Mouse (Mus musculus): ENCODE data around the gene Rps6kl1. TPM values are rescaled to one million over a fixed set of nuclear protein-coding genes. Genes with fewer than 3 reads are reported as not detected.

Rps6kl1 gene
- 2.0 and 2.2 TPM in 2 replicates for polyA plus RNA-seq (2016; fragmentation: Nextera tagmentation; extraction: Ambion mirVana)

- Histone ChIP-seq H3K27me3 (replicated peaks; ENCODE audit: low read depth, poor library complexity, severe bottlenecking) (peaks cover 57% of the 10 kb centered on the region), H3K4me1 (peaks cover 23% of the 10 kb centered on the region), H3K27ac (replicated peaks) (no peak within 1 kb of the TSS), H3K4me3 (peak within 1 kb of the TSS; percentile 45), H3K9me3 (no peaks in the 10 kb centered on the region), H3K36me3 (replicated peaks) (no peaks in the 10 kb centered on the region)
- peak; percentile 71 for DNase-seq (ENCODE audit: low spot score)
- WGBS = 16% methylated on average over 28 of the region's 28 CpGs
These were observed at the start of gene Rps6kl1 for GRCm38 (mm10) chr12:85151002-85151774. Gene Rps6kl1 (minus strand): TSS chr12:85151264.

GRCm38 (mm10) chr12:85199954-85200353 is 48.9 kb upstream of the Rps6kl1 start:
- H3K27me3 ChIP-seq (replicated peaks; ENCODE audit: low read depth, poor library complexity, severe bottlenecking) = peaks cover 49% of the 10 kb centered on the region
- H3K27ac ChIP-seq (replicated peaks) = no peak overlapping the region
- H3K4me1 ChIP-seq = peaks cover 79% of the 10 kb centered on the region
- H3K9me3 ChIP-seq = no peaks in the 10 kb centered on the region
- H3K4me3 ChIP-seq = no peak overlapping the region
- no peaks in the 10 kb centered on the region for H3K36me3 ChIP-seq (replicated peaks)
- DNase-seq (ENCODE audit: low spot score) = no peak
- 79% methylated on average over 1 of the region's 1 CpGs for WGBS

GRCm38 (mm10) chr12:85197936-85198335 is 46.9 kb upstream of the Rps6kl1 start:
- no peaks in the 10 kb centered on the region for H3K9me3 ChIP-seq
- peaks cover 66% of the 10 kb centered on the region for H3K27me3 ChIP-seq (replicated peaks; ENCODE audit: low read depth, poor library complexity, severe bottlenecking)
- peaks cover 82% of the 10 kb centered on the region for H3K4me1 ChIP-seq
- no peak overlapping the region; the same call in 1 of the 2 replicates for H3K27ac ChIP-seq (replicated peaks)
- 22% methylated on average over 8 of the region's 8 CpGs for WGBS
- H3K36me3 ChIP-seq (replicated peaks) = no peaks in the 10 kb centered on the region
- peak overlapping the region; percentile 28; the same call in 1 of the 2 replicates for H3K4me3 ChIP-seq
- DNase-seq (ENCODE audit: low spot score) = peak; percentile 76

GRCm38 (mm10) chr12:85197371-85197770 is 46.3 kb upstream of the Rps6kl1 start:
- Histone ChIP-seq H3K27ac (replicated peaks) (peak overlapping the region; percentile 60), H3K4me1 (peaks cover 85% of the 10 kb centered on the region), H3K4me3 (peak overlapping the region; percentile 28; the same call in 1 of the 2 replicates), H3K27me3 (replicated peaks; ENCODE audit: low read depth, poor library complexity, severe bottlenecking) (peaks cover 70% of the 10 kb centered on the region), H3K9me3 (no peaks in the 10 kb centered on the region), H3K36me3 (replicated peaks) (no peaks in the 10 kb centered on the region)
- no peak for DNase-seq (ENCODE audit: low spot score)
- 63% methylated on average over 7 of the region's 7 CpGs for WGBS

- no peak for DNase-seq (ENCODE audit: low spot score)
- Histone ChIP-seq H3K27ac (replicated peaks) (peak overlapping the region; percentile 32), H3K36me3 (replicated peaks) (no peaks in the 10 kb centered on the region), H3K4me1 (peaks cover 80% of the 10 kb centered on the region), H3K4me3 (no peak overlapping the region), H3K9me3 (no peaks in the 10 kb centered on the region), H3K27me3 (replicated peaks; ENCODE audit: low read depth, poor library complexity, severe bottlenecking) (peaks cover 74% of the 10 kb centered on the region)
- 88% methylated on average over 10 of the region's 10 CpGs for WGBS
These were observed 45.1 kb upstream of the Rps6kl1 start for GRCm38 (mm10) chr12:85196191-85196590.

- peaks cover 67% of the 10 kb centered on the region for H3K27me3 ChIP-seq (replicated peaks; ENCODE audit: low read depth, poor library complexity, severe bottlenecking)
- no peak overlapping the region for H3K27ac ChIP-seq (replicated peaks)
- H3K4me3 ChIP-seq = no peak overlapping the region
- no peaks in the 10 kb centered on the region for H3K9me3 ChIP-seq
- 91% methylated on average over 5 of the region's 5 CpGs for WGBS
- peaks cover 69% of the 10 kb centered on the region for H3K4me1 ChIP-seq
- H3K36me3 ChIP-seq (replicated peaks) = no peaks in the 10 kb centered on the region
- DNase-seq (ENCODE audit: low spot score) = no peak
These were observed 44.0 kb upstream of the Rps6kl1 start for GRCm38 (mm10) chr12:85195086-85195485.

- Histone ChIP-seq H3K4me3 (no peak overlapping the region), H3K9me3 (no peaks in the 10 kb centered on the region), H3K4me1 (peaks cover 64% of the 10 kb centered on the region), H3K27ac (replicated peaks) (no peak overlapping the region), H3K36me3 (replicated peaks) (no peaks in the 10 kb centered on the region), H3K27me3 (replicated peaks; ENCODE audit: low read depth, poor library complexity, severe bottlenecking) (peaks cover 63% of the 10 kb centered on the region)
- 90% methylated on average over 4 of the region's 4 CpGs for WGBS
- DNase-seq (ENCODE audit: low spot score) = no peak
These were observed 43.6 kb upstream of the Rps6kl1 start for GRCm38 (mm10) chr12:85194623-85195018.

- Histone ChIP-seq H3K27ac (replicated peaks) (no peak overlapping the region), H3K36me3 (replicated peaks) (no peaks in the 10 kb centered on the region), H3K27me3 (replicated peaks; ENCODE audit: low read depth, poor library complexity, severe bottlenecking) (peaks cover 57% of the 10 kb centered on the region), H3K4me3 (no peak overlapping the region), H3K4me1 (peaks cover 59% of the 10 kb centered on the region), H3K9me3 (no peaks in the 10 kb centered on the region)
- 91% methylated on average over 11 of the region's 11 CpGs for WGBS
- no peak for DNase-seq (ENCODE audit: low spot score)
These were observed 43.0 kb upstream of the Rps6kl1 start for GRCm38 (mm10) chr12:85193923-85194622.

GRCm38 (mm10) chr12:85193146-85193545 is 42.1 kb upstream of the Rps6kl1 start:
- H3K9me3 ChIP-seq = no peaks in the 10 kb centered on the region
- 0 out of 2 replicates have a peak overlapping the region, but pooled peaks have one; percentile 37 for H3K27ac ChIP-seq (replicated peaks)
- peaks cover 50% of the 10 kb centered on the region for H3K4me1 ChIP-seq
- no peak for DNase-seq (ENCODE audit: low spot score)
- H3K4me3 ChIP-seq = no peak overlapping the region
- WGBS = 83% methylated on average over 10 of the region's 10 CpGs
- no peaks in the 10 kb centered on the region for H3K36me3 ChIP-seq (replicated peaks)
- peaks cover 52% of the 10 kb centered on the region for H3K27me3 ChIP-seq (replicated peaks; ENCODE audit: low read depth, poor library complexity, severe bottlenecking)

- 31% methylated on average over 19 of the region's 19 CpGs for WGBS
- DNase-seq (ENCODE audit: low spot score) = no peak
- peak overlapping the region; percentile 37 for H3K27ac ChIP-seq (replicated peaks)
These were observed 41.5 kb upstream of the Rps6kl1 start for GRCm38 (mm10) chr12:85192461-85193108.

GRCm38 (mm10) chr12:85190290-85190689 is 39.2 kb upstream of the Rps6kl1 start:
- H3K27ac ChIP-seq (replicated peaks) = no peak overlapping the region
- H3K4me3 ChIP-seq = no peak overlapping the region
- no peak for DNase-seq (ENCODE audit: low spot score)
- H3K9me3 ChIP-seq = no peaks in the 10 kb centered on the region
- WGBS = 78% methylated on average over 7 of the region's 7 CpGs
- peaks cover 28% of the 10 kb centered on the region for H3K4me1 ChIP-seq
- H3K27me3 ChIP-seq (replicated peaks; ENCODE audit: low read depth, poor library complexity, severe bottlenecking) = peaks cover 43% of the 10 kb centered on the region
- H3K36me3 ChIP-seq (replicated peaks) = no peaks in the 10 kb centered on the region

More at GRCm38 (mm10) chr12:85192461-85193108, 41.5 kb upstream of the Rps6kl1 start:
- Histone ChIP-seq H3K36me3 (replicated peaks) (no peaks in the 10 kb centered on the region), H3K27me3 (replicated peaks; ENCODE audit: low read depth, poor library complexity, severe bottlenecking) (peaks cover 52% of the 10 kb centered on the region), H3K4me1 (peaks cover 44% of the 10 kb centered on the region), H3K9me3 (no peaks in the 10 kb centered on the region), H3K4me3 (no peak overlapping the region)

- H3K9me3 ChIP-seq = no peaks in the 10 kb centered on the region
- H3K4me1 ChIP-seq = peaks cover 27% of the 10 kb centered on the region
- H3K27me3 ChIP-seq (replicated peaks; ENCODE audit: low read depth, poor library complexity, severe bottlenecking) = peaks cover 46% of the 10 kb centered on the region
- no peak for DNase-seq (ENCODE audit: low spot score)
- H3K4me3 ChIP-seq = no peak overlapping the region
- no peaks in the 10 kb centered on the region for H3K36me3 ChIP-seq (replicated peaks)
- 80% methylated on average over 7 of the region's 7 CpGs for whole genome bisulfite sequencing
- H3K27ac ChIP-seq (replicated peaks) = no peak overlapping the region
These were observed 35.3 kb upstream of the Rps6kl1 start for GRCm38 (mm10) chr12:85186361-85186760.

Measured in embryonic facial prominence, embryonic 10.5 days (tissue).